22 mouse cellular contexts compared by ENCODE assay signal in the genomic region with DNA sequence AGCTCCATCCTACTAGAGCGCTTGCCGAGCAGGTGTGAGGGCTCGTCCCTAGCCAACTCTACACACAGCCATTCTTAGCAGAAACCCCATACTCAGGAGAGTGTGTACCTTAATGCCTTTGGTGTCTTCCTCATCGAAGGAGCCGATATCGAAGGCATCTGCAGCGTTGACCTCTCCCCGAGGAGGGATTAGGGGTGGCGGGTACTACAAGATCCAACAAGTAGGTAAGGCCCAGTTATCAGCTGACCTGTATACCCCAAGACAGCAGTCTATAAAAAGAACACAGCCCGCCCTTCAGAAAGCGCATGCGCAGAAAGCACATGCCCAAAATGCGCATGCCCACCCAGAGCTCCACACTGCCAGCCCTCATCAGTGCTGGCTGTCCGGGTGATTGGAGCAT.
"Had no signal": no experiment of that assay in that cellular context is flagged by ENCODE, and none has a peak within 500 bp of the region (broad histone marks: within the 10 kb centered on the region; RNA-seq: fewer than 3 reads in every experiment).

No protein-coding gene starts in this region.

- H3K4me1 ChIP-seq: megakaryocyte, embryonic 14.5 days had no signal

- H3K36me3 ChIP-seq: limb, embryonic 10.5 days; liver, embryonic 12.5 days; midbrain, embryonic 10.5 days; neural tube, embryonic 12.5 days; stomach, embryonic 15.5 days had no signal

- ATAC-seq: liver, embryonic 12.5 days had no signal

- H3K9me3 ChIP-seq: limb, embryonic 10.5 days; limb, embryonic 13.5 days; liver, embryonic 12.5 days; liver, embryonic 15.5 days; lung, embryonic 15.5 days; megakaryocyte, embryonic 14.5 days; midbrain, embryonic 10.5 days; neural tube, embryonic 12.5 days; stomach, embryonic 15.5 days had no signal

- H3K27ac ChIP-seq: kidney, postnatal 0 days; layer of hippocampus, adult 2 months; limb, embryonic 10.5 days; limb, embryonic 13.5 days; liver, embryonic 12.5 days; liver, embryonic 15.5 days; lung, embryonic 15.5 days; neural tube, embryonic 12.5 days; stomach, embryonic 15.5 days had no signal

- H3K4me2 ChIP-seq: limb, embryonic 13.5 days; liver, embryonic 12.5 days; liver, embryonic 15.5 days; lung, embryonic 15.5 days; neural tube, embryonic 12.5 days; stomach, embryonic 15.5 days had no signal

- H3K9ac ChIP-seq: limb, embryonic 13.5 days; liver, embryonic 12.5 days; liver, embryonic 15.5 days; lung, embryonic 15.5 days; neural tube, embryonic 12.5 days; stomach, embryonic 15.5 days had no signal

- H3K27me3 ChIP-seq: limb, embryonic 13.5 days; liver, embryonic 12.5 days; liver, embryonic 15.5 days; lung, embryonic 15.5 days; neural tube, embryonic 12.5 days; stomach, embryonic 15.5 days had no signal

- H3K4me3 ChIP-seq: layer of hippocampus, adult 2 months; limb, embryonic 10.5 days; limb, embryonic 13.5 days; liver, embryonic 12.5 days; liver, embryonic 15.5 days; lung, embryonic 15.5 days; megakaryocyte, embryonic 14.5 days; midbrain, embryonic 10.5 days; neural tube, embryonic 12.5 days; stomach, embryonic 15.5 days had no signal

- DNase-seq: kidney, postnatal 25 days; layer of hippocampus, adult 9-11 months; liver; lung, adult 18-20 months; lung, postnatal 10 days; lung, postnatal 36 days; midbrain, embryonic 14.5 days; retina, postnatal 1 day; right cerebral cortex, postnatal 25 days; spleen, adult 18-20 months; thymus, postnatal 25 days had no signal
